Mouse (Mus musculus): ENCODE measurements around the gene Adam6b. TPM values are rescaled to one million over a fixed set of nuclear protein-coding genes. Genes with fewer than 3 reads are reported as not detected.

Gene Adam6b
- polyA plus RNA-seq (2012; fragmentation: generic; extraction: Trizol), result not detected

GRCm38 (mm10) chr12:113489211-113489610 lies at the start of gene Adam6b:
Gene Adam6b (plus strand): TSS chr12:113489511.

Other genes starting within 250 kb of the Adam6b start
- gene Adam6a, start 54.4 kb downstream of the Adam6b start, polyA plus RNA-seq (2012; fragmentation: generic; extraction: Trizol), result not detected